Mouse (Mus musculus) hindbrain, postnatal 0 days (tissue): ENCODE measurements at regions not wholly inside any gene's neighbourhood (a gene's known extent, or its start where the extent isn't known, plus 50 kb on each side); places are given as distances from the start of the nearest gene placed in this dataset.

ENCODE experiments used
- ATAC-seq: fragments of 200-750 bp; cut with Nextera tagmentation; 2 replicates; pipeline ENCODE4 v1.8.0; 2017; ENCODE audit warnings: mild to moderate bottlenecking, moderate TSS enrichment, moderate library complexity
- DNase-seq: peaks from one replicate; pipeline ENCODE4 v3.0.0-alpha.2; 2015; ENCODE audit warnings: low spot score
- H3K27ac ChIP-seq: fragments of 300-500 bp; sonication (generic); 2 replicates; pipeline ENCODE4 v1.5.1; 2014; ENCODE audit warnings: mild to moderate bottlenecking
- H3K27me3 ChIP-seq: fragments of 300-500 bp; sonication (generic); 2 replicates; pipeline ENCODE4 v1.6.1; 2014; ENCODE audit warnings: low read length, mixed read lengths; ENCODE audit not compliant: insufficient read depth
- H3K36me3 ChIP-seq: fragments of 300-500 bp; sonication (generic); 2 replicates; pipeline ENCODE4 v1.6.1; 2014; ENCODE audit warnings: low read length, mixed read lengths; ENCODE audit not compliant: insufficient read depth
- H3K4me1 ChIP-seq: fragments of 300-500 bp; sonication (generic); 2 replicates; pipeline ENCODE4 v1.6.1; 2014; ENCODE audit warnings: antibody characterized with exemption, low read length, mixed read lengths; ENCODE audit not compliant: insufficient read depth
- H3K4me2 ChIP-seq: fragments of 300-500 bp; sonication (generic); 2 replicates; pipeline ENCODE4 v1.6.1; 2014; ENCODE audit warnings: low read depth, mild to moderate bottlenecking, low read length, moderate library complexity, mixed read lengths
- H3K4me3 ChIP-seq: fragments of 300-500 bp; sonication (generic); 2 replicates; pipeline ENCODE4 v1.5.1; 2014; ENCODE audit warnings: low read length
- H3K9ac ChIP-seq: fragments of 300-500 bp; sonication (generic); replicated peaks from 2 replicates; pipeline ENCODE4 v1.6.1; 2014; ENCODE audit warnings: mild to moderate bottlenecking, low read length, moderate library complexity, mixed read lengths
- H3K9me3 ChIP-seq: fragments of 300-500 bp; sonication (generic); 2 replicates; pipeline ENCODE4 v1.6.1; 2016; ENCODE audit warnings: low read length, mixed read lengths
- CTCF ChIP-seq: IDR thresholded peaks from 2 replicates; pipeline ENCODE4 v1.5.1; 2016; ENCODE audit warnings: antibody characterized with exemption, control low read depth, low read depth
- WGBS: fragments of 180-500 bp; shearing (Covaris S2); extraction: QIAGEN DNeasy Blood & Tissue Kit; methylation state at CpG from one replicate; pipeline ENCODE4 v1.1.7; 2014; 5-methylcytosine and 5-hydroxymethylcytosine counted together

DNA sequence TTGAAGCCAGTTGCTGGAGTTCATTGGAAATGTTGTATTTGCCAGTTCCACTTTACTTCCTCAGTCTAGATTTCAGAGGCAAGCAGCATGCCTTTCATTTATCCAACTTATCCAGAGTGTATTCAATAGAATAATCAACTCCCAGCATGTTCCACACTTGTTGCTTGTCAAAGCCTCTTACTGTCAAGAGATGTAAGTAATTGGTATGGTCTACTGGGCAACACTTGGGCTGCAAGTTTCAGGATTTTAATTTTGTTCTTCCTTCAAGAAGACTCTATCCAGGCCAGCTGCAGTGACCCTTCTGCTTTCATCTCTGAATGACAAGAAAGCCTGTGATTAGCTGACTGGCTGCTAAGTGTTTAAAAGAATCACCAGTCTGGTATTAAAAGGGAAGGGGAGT lies 3131.6 kb upstream of the Lrrc6 start:
- Histone ChIP-seq H3K9me3 (no peaks in the 10 kb centered on the region), H3K36me3 (no peaks in the 10 kb centered on the region), H3K4me1 (no peaks in the 10 kb centered on the region), H3K9ac (no peak overlapping the region), H3K4me3 (no peak overlapping the region), H3K4me2 (no peak overlapping the region), H3K27ac (no peak overlapping the region), H3K27me3 (no peaks in the 10 kb centered on the region)
- TF ChIP-seq CTCF, result no peak
- ATAC-seq, result 0 out of 2 replicates have a peak, but pooled peaks have one; percentile 21
- peak; percentile 6 for DNase-seq

DNA sequence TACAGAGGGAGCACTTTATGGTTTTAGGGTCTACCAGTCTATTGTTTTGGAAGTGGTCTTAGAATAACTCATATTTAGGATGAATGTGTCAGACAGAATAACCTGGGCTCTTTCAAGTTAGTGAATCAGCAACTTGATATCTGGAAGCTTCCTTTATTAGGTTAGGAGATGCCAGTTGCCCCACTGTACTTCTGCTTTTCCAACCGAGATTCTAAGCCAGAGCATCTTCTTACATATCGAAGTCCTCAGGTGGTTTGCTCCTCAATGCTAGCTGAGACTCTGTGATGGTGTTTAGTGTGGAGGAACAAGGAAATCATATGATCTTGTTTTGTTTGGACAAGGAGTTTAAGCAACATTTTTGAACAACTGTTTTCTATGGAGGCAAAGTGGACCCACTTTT lies 3117.3 kb upstream of the Lrrc6 start:
- 89% methylated on average over 2 of the region's 2 CpGs for WGBS
- ATAC-seq, result no peak
- H3K9ac ChIP-seq, result no peak overlapping the region

GRCm38 (mm10) chr15:69614048-69614447 lies 3113.3 kb upstream of the Lrrc6 start:
- Histone ChIP-seq H3K9me3 (no peaks in the 10 kb centered on the region), H3K27ac (no peak overlapping the region), H3K27me3 (no peaks in the 10 kb centered on the region), H3K4me2 (no peak overlapping the region), H3K4me3 (no peak overlapping the region), H3K36me3 (no peaks in the 10 kb centered on the region), H3K4me1 (no peaks in the 10 kb centered on the region), H3K9ac (no peak overlapping the region)
- 87% methylated on average over 3 of the region's 3 CpGs for WGBS
- DNase-seq (no peak), ATAC-seq (no peak)
- no peak for TF ChIP-seq CTCF

More for the DNA sequence above, 3117.3 kb upstream of the Lrrc6 start:
- no peaks in the 10 kb centered on the region for H3K36me3 ChIP-seq
- no peak for DNase-seq
- H3K4me1 ChIP-seq, result no peaks in the 10 kb centered on the region
- H3K4me3 ChIP-seq, result no peak overlapping the region
- TF ChIP-seq CTCF, result no peak
- no peaks in the 10 kb centered on the region for H3K9me3 ChIP-seq
- H3K27me3 ChIP-seq, result no peaks in the 10 kb centered on the region
- no peak overlapping the region for H3K4me2 ChIP-seq
- H3K27ac ChIP-seq, result no peak overlapping the region

- no peak for TF ChIP-seq CTCF
- DNase-seq (peak; percentile 53), ATAC-seq (peak; percentile 49; the same call in 1 of the 2 replicates)
- H3K4me3 ChIP-seq, result no peak overlapping the region
- no peak overlapping the region for H3K9ac ChIP-seq
- H3K4me2 ChIP-seq, result no peak overlapping the region
- H3K9me3 ChIP-seq, result no peaks in the 10 kb centered on the region
- H3K27me3 ChIP-seq, result no peaks in the 10 kb centered on the region
- 0 out of 2 replicates have a peak, but pooled peaks cover 3% of the 10 kb centered on the region for H3K4me1 ChIP-seq
- H3K36me3 ChIP-seq, result no peaks in the 10 kb centered on the region
- 15% methylated on average over 4 of the region's 4 CpGs for WGBS
- no peak overlapping the region for H3K27ac ChIP-seq
Observed at GRCm38 (mm10) chr15:69591219-69592006, 3090.7 kb upstream of the Lrrc6 start.

- Histone ChIP-seq H3K4me1 (0 out of 2 replicates have a peak, but pooled peaks cover 3% of the 10 kb centered on the region), H3K27ac (no peak overlapping the region), H3K27me3 (no peaks in the 10 kb centered on the region), H3K9me3 (no peaks in the 10 kb centered on the region), H3K36me3 (no peaks in the 10 kb centered on the region), H3K9ac (no peak overlapping the region), H3K4me2 (no peak overlapping the region), H3K4me3 (no peak overlapping the region)
- WGBS, result 35% methylated on average over 5 of the region's 5 CpGs
- ATAC-seq (no peak), DNase-seq (peak; percentile 18)
- no peak for TF ChIP-seq CTCF
Observed at GRCm38 (mm10) chr15:69588084-69588483, 3087.4 kb upstream of the Lrrc6 start.

GRCm38 (mm10) chr15:69576742-69577141 lies 3076.0 kb upstream of the Lrrc6 start:
- WGBS, result 54% methylated on average over 2 of the region's 2 CpGs
- no peak for ATAC-seq
- Histone ChIP-seq H3K27ac (no peak overlapping the region), H3K9ac (no peak overlapping the region), H3K4me1 (0 out of 2 replicates have a peak, but pooled peaks cover 5% of the 10 kb centered on the region), H3K4me3 (no peak overlapping the region), H3K27me3 (no peaks in the 10 kb centered on the region), H3K9me3 (no peaks in the 10 kb centered on the region), H3K36me3 (no peaks in the 10 kb centered on the region), H3K4me2 (no peak overlapping the region)
- TF ChIP-seq CTCF, result no peak
- DNase-seq, result no peak

GRCm38 (mm10) chr15:69575611-69576153 lies 3075.0 kb upstream of the Lrrc6 start:
- WGBS, result 12% methylated on average over 4 of the region's 4 CpGs
- no peak overlapping the region for H3K27ac ChIP-seq

More at GRCm38 (mm10) chr15:69575611-69576153, 3075.0 kb upstream of the Lrrc6 start:
- H3K4me1 ChIP-seq, result 0 out of 2 replicates have a peak, but pooled peaks cover 5% of the 10 kb centered on the region
- H3K4me2 ChIP-seq, result no peak overlapping the region
- TF ChIP-seq CTCF, result peak; percentile 64
- H3K27me3 ChIP-seq, result no peaks in the 10 kb centered on the region
- no peak overlapping the region; the same call in 1 of the 2 replicates for H3K9ac ChIP-seq
- no peaks in the 10 kb centered on the region for H3K36me3 ChIP-seq
- H3K9me3 ChIP-seq, result no peaks in the 10 kb centered on the region
- DNase-seq (peak; percentile 85), ATAC-seq (peak; percentile 87)
- no peak overlapping the region for H3K4me3 ChIP-seq
